Mouse (Mus musculus): ENCODE measurements around the gene Pitpnm2.

- TF ChIP-seq POLR2A (IDR thresholded peaks at IDR 0.05; ENCODE audit: extremely low read depth, insufficient read depth, low read length) (no peak), CTCF (IDR thresholded peaks at IDR 0.05; ENCODE audit: low read depth, low read length) (no peak)
Measured at GRCm38 (mm10) chr5:124211669-124212068, 37.9 kb downstream of the Pitpnm2 start.
